Mouse (Mus musculus) myocyte (in vitro differentiated cells): ENCODE data around the gene Psmd1. TPM values are rescaled to one million over a fixed set of nuclear protein-coding genes. Genes with fewer than 3 reads are reported as not detected.
"Not testable (repeated sequence)": the region's sequence is repeated elsewhere in the genome, so short reads cannot be mapped to it uniquely, and the experiment has no call there.

Source experiments
- H3K27me3 ChIP-seq: one replicate; pipeline ENCODE4 v1.6.1; 2011; ENCODE audit not compliant: control insufficient read depth, insufficient read depth, insufficient read length
- H3K36me3 ChIP-seq: one replicate; pipeline ENCODE4 v1.6.1; 2011; ENCODE audit not compliant: control insufficient read depth, insufficient read depth
- H3K4me2 ChIP-seq: one replicate; pipeline ENCODE4 v1.6.1; 2011; ENCODE audit warnings: low read depth, control low read depth
- H3K4me3 ChIP-seq: one replicate; pipeline ENCODE4 v1.5.1; 2011; ENCODE audit warnings: mild to moderate bottlenecking, control low read depth, moderate library complexity
- H3K79me2 ChIP-seq: one replicate; pipeline ENCODE4 v1.6.1; 2011; ENCODE audit not compliant: control insufficient read depth, insufficient read depth
- H3ac ChIP-seq: one replicate; pipeline ENCODE4 v1.6.1; 2011; ENCODE audit not compliant: control insufficient read depth, insufficient read length
- CEBPB ChIP-seq: IDR thresholded peaks from 2 replicates; pipeline ENCODE4 v1.6.1; 2011; ENCODE audit warnings: mild to moderate bottlenecking, moderate library complexity; ENCODE audit not compliant: poor library complexity, insufficient read depth, severe bottlenecking
- E2F4 ChIP-seq: IDR thresholded peaks from one replicate; pipeline ENCODE4 v1.6.1; 2011; ENCODE audit warnings: mild to moderate bottlenecking, control low read depth, moderate library complexity; ENCODE audit not compliant: insufficient read depth
- MAX ChIP-seq: IDR thresholded peaks from one replicate; pipeline ENCODE4 v1.6.1; 2011; ENCODE audit warnings: low read depth, mild to moderate bottlenecking, control low read depth
- MYOD1 ChIP-seq, 3 experiments: IDR thresholded peaks; one replicate each; pipeline ENCODE4 v1.6.1; 2011; ENCODE audit warnings: control low read depth in 2 of 3, low read depth in 2 of 3, mild to moderate bottlenecking in 2 of 3, moderate library complexity in 1 of 3; ENCODE audit not compliant: insufficient read length in 2 of 3, control insufficient read depth in 1 of 3
- MYOG ChIP-seq, 3 experiments: IDR thresholded peaks; one replicate each; pipeline ENCODE4 v1.6.1; 2011; ENCODE audit warnings: control low read depth in 2 of 3, low read depth in 2 of 3, mild to moderate bottlenecking in 2 of 3; ENCODE audit not compliant: insufficient read length in 2 of 3, control insufficient read depth in 1 of 3, insufficient read depth in 1 of 3
- POLR2A ChIP-seq: IDR thresholded peaks from one replicate; pipeline ENCODE4 v1.6.1; 2011; ENCODE audit warnings: low read depth, mild to moderate bottlenecking, control low read depth, moderate library complexity; ENCODE audit not compliant: insufficient read length
- POLR2AphosphoS2 ChIP-seq: IDR thresholded peaks from one replicate; pipeline ENCODE4 v1.6.1; 2011; ENCODE audit warnings: low read depth, control low read depth; ENCODE audit not compliant: insufficient read length
- REST ChIP-seq: IDR thresholded peaks from one replicate; pipeline ENCODE4 v1.6.1; 2011; ENCODE audit warnings: mild to moderate bottlenecking, control low read depth, moderate library complexity; ENCODE audit not compliant: insufficient read depth, insufficient read length
- SRF ChIP-seq: IDR thresholded peaks from one replicate; pipeline ENCODE4 v1.6.1; 2011; ENCODE audit warnings: low read depth; ENCODE audit not compliant: control insufficient read depth, insufficient read length
- TCF12 ChIP-seq: IDR thresholded peaks from one replicate; pipeline ENCODE4 v1.6.1; 2011; ENCODE audit warnings: mild to moderate bottlenecking, control low read depth; ENCODE audit not compliant: poor library complexity, insufficient read depth, severe bottlenecking
- TCF3 ChIP-seq: IDR thresholded peaks from one replicate; pipeline ENCODE4 v1.6.1; 2011; ENCODE audit warnings: low read depth, control low read depth; ENCODE audit not compliant: insufficient read length
- USF1 ChIP-seq: IDR thresholded peaks from one replicate; pipeline ENCODE4 v1.6.1; 2011; ENCODE audit warnings: low read depth, mild to moderate bottlenecking, control low read depth, moderate library complexity
- polyA plus RNA-seq: library from polyadenylated mRNA; unstranded; fragments of >200 nt; fragmentation: generic; extraction: Trizol; gene quantifications from one replicate; pipeline ENCODE4 v1.2.1, GENCODE M21; 2012; ENCODE audit warnings: missing spikeins

Psmd1 gene
- polyA plus RNA-seq = 97.2 TPM

GRCm38 (mm10) chr1:86064271-86064991 lies at the start of gene Psmd1:
Gene Psmd1, plus strand, starts transcription at chr1:86064387.
- Histone ChIP-seq H3ac (peak within 1 kb of the TSS; percentile 75), H3K36me3 (no peaks in the 10 kb centered on the region), H3K4me3 (peak within 1 kb of the TSS; percentile 97), H3K27me3 (no peaks in the 10 kb centered on the region), H3K4me2 (peak within 1 kb of the TSS; percentile 93), H3K79me2 (peaks cover 49% of the 10 kb centered on the region)
- TF ChIP-seq MAX = peak; percentile 94
- TF ChIP-seq TCF12 = no peak
- TF ChIP-seq MYOG (IDR thresholded peaks at IDR 0.05; ENCODE audit: control insufficient read depth in 1 of 3, insufficient read depth in 1 of 3, insufficient read length in 2 of 3, low read depth in 2 of 3) = no peak
- no peak for TF ChIP-seq CEBPB
- no peak for TF ChIP-seq TCF3
- TF ChIP-seq SRF = no peak
- TF ChIP-seq POLR2AphosphoS2 = peak; percentile 84
- no peak for TF ChIP-seq MYOD1 (IDR thresholded peaks at IDR 0.05; ENCODE audit: control insufficient read depth in 1 of 3, insufficient read length in 2 of 3, low read depth in 2 of 3)
- TF ChIP-seq E2F4 = peak; percentile 31
- TF ChIP-seq REST = no peak
- TF ChIP-seq USF1 = no peak
- TF ChIP-seq POLR2A = peak; percentile 90

DNA sequence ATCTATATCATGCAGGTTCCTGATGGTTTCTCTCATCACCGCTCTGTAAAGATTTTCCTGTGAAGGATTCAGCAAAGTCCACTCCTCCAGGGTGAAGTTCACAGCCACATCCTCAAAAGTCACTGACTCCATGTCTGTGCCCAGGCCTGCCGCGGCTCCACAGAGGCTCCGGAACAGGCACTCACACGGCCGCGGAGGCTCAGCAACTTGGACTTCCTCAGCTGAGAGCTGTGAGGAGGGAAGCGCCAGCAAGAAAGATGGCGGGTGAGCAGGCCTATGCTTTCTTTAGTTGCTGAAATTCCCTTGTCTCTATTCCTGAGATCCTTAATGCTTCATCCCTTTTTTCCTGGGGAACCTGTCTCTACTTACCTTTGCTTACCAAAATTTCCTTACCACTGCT lies 48.4 kb upstream of the Psmd1 start:
- not testable (repeated sequence) for H3K36me3 ChIP-seq, H3ac ChIP-seq, H3K79me2 ChIP-seq, H3K4me2 ChIP-seq, H3K4me3 ChIP-seq
- peaks cover 25% of the 10 kb centered on the region for H3K27me3 ChIP-seq

DNA sequence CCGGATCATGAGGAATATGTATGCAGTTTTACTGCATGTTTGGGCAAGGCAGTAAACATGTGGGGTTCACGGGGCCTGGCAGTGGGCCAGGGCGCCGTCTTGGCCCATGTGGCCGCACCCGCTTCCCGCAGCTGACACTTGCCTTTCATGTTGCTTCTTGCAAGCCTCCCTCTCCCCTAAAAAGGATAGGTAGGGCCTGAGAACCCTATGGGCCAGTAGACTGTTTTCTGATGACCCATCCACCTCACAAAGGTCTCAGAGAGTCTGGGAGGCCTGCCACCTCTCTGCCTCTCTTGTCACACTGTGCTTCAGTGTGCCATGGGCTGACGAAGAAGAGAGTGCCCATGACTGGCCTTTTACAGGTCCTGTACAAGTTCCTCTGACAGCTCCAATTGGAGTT lies 47.7 kb upstream of the Psmd1 start, which contains the start of gene Spata3:
Spata3 (plus strand) TSS at position 301 of the 400 bp plus-strand sequence.
- Histone ChIP-seq H3K4me2 (no peak within 1 kb of the TSS), H3K79me2 (no peaks in the 10 kb centered on the region), H3K4me3 (no peak within 1 kb of the TSS), H3K27me3 (peaks cover 29% of the 10 kb centered on the region), H3ac (no peak within 1 kb of the TSS), H3K36me3 (no peaks in the 10 kb centered on the region)
- TF ChIP-seq MYOG (IDR thresholded peaks at IDR 0.05; ENCODE audit: control insufficient read depth in 1 of 3, insufficient read depth in 1 of 3, insufficient read length in 2 of 3, low read depth in 2 of 3) = no peak
- TF ChIP-seq MAX = no peak
- no peak for TF ChIP-seq SRF
- no peak for TF ChIP-seq E2F4
- TF ChIP-seq CEBPB = no peak
- TF ChIP-seq TCF12 = no peak
- no peak for TF ChIP-seq POLR2AphosphoS2

- TF ChIP-seq TCF3 (peak; percentile 18), MYOD1 (IDR thresholded peaks at IDR 0.05; ENCODE audit: control insufficient read depth in 1 of 3, insufficient read length in 2 of 3, low read depth in 2 of 3) (peak in 1 of 3 experiments; percentile 25), USF1 (no peak), SRF (no peak), TCF12 (no peak), MYOG (IDR thresholded peaks at IDR 0.05; ENCODE audit: control insufficient read depth in 1 of 3, insufficient read depth in 1 of 3, insufficient read length in 2 of 3, low read depth in 2 of 3) (peak in 2 of 3 experiments; percentile 39 to 51)
- H3K79me2 ChIP-seq = no peaks in the 10 kb centered on the region
- peaks cover 42% of the 10 kb centered on the region for H3K27me3 ChIP-seq
- no peaks in the 10 kb centered on the region for H3K36me3 ChIP-seq
- H3ac ChIP-seq = no peak overlapping the region
- no peak overlapping the region for H3K4me2 ChIP-seq
- no peak overlapping the region for H3K4me3 ChIP-seq
Observed at GRCm38 (mm10) chr1:86018235-86019055, 45.7 kb upstream of the Psmd1 start.

DNA sequence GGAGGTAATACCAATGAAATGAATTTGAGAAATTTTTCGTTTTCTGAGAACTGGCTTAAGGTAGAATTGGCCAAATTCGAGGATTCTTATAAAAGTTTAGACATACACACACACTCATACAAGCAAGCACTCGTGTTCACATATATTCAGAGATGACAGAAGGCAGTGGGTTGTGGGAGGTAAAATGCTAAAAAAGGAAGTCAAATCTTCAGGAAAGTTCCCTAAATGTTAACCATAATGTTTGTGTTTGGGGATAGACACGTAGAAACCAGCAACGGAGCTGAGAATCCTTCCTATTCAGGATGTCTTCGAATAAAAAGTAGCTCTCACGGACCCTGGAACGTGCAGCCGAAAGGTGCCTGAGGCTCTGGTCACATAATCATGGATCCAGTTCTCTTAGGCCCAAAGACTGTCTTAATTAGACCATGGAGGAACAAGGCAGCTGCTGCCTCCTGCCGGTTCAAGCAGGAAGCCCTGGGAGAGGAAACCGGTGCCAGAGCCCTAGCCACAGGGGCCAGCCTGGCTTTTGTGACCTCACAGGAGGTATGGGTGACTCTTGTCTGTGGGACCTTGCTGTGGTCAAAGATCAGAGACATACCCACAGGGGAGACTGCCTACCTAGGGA lies 42.7 kb upstream of the Psmd1 start:
- Histone ChIP-seq H3K4me3 (no peak overlapping the region), H3K4me2 (no peak overlapping the region), H3ac (no peak overlapping the region), H3K79me2 (no peaks in the 10 kb centered on the region), H3K36me3 (no peaks in the 10 kb centered on the region), H3K27me3 (peaks cover 51% of the 10 kb centered on the region)
- TF ChIP-seq E2F4 (no peak), POLR2AphosphoS2 (no peak), USF1 (no peak), REST (no peak), MYOG (IDR thresholded peaks at IDR 0.05; ENCODE audit: control insufficient read depth in 1 of 3, insufficient read depth in 1 of 3, insufficient read length in 2 of 3, low read depth in 2 of 3) (no peak), CEBPB (no peak), MYOD1 (IDR thresholded peaks at IDR 0.05; ENCODE audit: control insufficient read depth in 1 of 3, insufficient read length in 2 of 3, low read depth in 2 of 3) (no peak)
